Mouse (Mus musculus) hindbrain, embryonic 11.5 days (tissue): ENCODE measurements around the gene Efl1. TPM values are rescaled to one million over a fixed set of nuclear protein-coding genes. Genes with fewer than 3 reads are reported as not detected.

Experiments used
- ATAC-seq: fragments of 200-750 bp; cut with Nextera tagmentation; 2 replicates; pipeline ENCODE4 v1.8.0; 2017; ENCODE audit warnings: mild to moderate bottlenecking, moderate TSS enrichment, moderate library complexity; ENCODE audit not compliant: low FRiP score
- DNase-seq: peaks from one replicate; pipeline ENCODE4 v3.0.0-alpha.2; 2015; ENCODE audit warnings: low spot score
- H3K27ac ChIP-seq: fragments of 300-500 bp; sonication (generic); 2 replicates; pipeline ENCODE4 v1.5.1; 2014; ENCODE audit warnings: mild to moderate bottlenecking, low read depth, low read length
- H3K27me3 ChIP-seq: fragments of 300-500 bp; sonication (generic); 2 replicates; pipeline ENCODE4 v1.6.1; 2014; ENCODE audit warnings: mild to moderate bottlenecking, low read length, moderate library complexity, mixed read lengths; ENCODE audit not compliant: control insufficient read depth, insufficient read depth
- H3K36me3 ChIP-seq: fragments of 300-500 bp; sonication (generic); 2 replicates; pipeline ENCODE4 v1.6.1; 2014; ENCODE audit warnings: mild to moderate bottlenecking, low read length, moderate library complexity, mixed read lengths; ENCODE audit not compliant: control insufficient read depth, insufficient read depth
- H3K4me1 ChIP-seq: fragments of 300-500 bp; sonication (generic); replicated peaks from 2 replicates; pipeline ENCODE4 v1.6.1; 2014; ENCODE audit warnings: low read length, mixed read lengths; ENCODE audit not compliant: control insufficient read depth, insufficient read depth
- H3K4me2 ChIP-seq: fragments of 300-500 bp; sonication (generic); replicated peaks from 2 replicates; pipeline ENCODE4 v1.6.1; 2014; ENCODE audit warnings: mild to moderate bottlenecking, low read depth, low read length
- H3K4me3 ChIP-seq: fragments of 300-500 bp; sonication (generic); 2 replicates; pipeline ENCODE4 v1.5.1; 2014; ENCODE audit warnings: low read depth, low read length
- H3K9ac ChIP-seq: fragments of 300-500 bp; sonication (generic); 2 replicates; pipeline ENCODE4 v1.6.1; 2014; ENCODE audit warnings: low read depth, low read length
- H3K9me3 ChIP-seq: fragments of 300-500 bp; sonication (generic); 2 replicates; pipeline ENCODE4 v1.6.1; 2016; ENCODE audit warnings: low read length; ENCODE audit not compliant: control insufficient read depth
- WGBS: fragments of 180-500 bp; shearing (Covaris S2); extraction: QIAGEN DNeasy Blood & Tissue Kit; methylation state at CpG from one replicate; pipeline ENCODE4 v1.1.7; 2014; 5-methylcytosine and 5-hydroxymethylcytosine counted together
- polyA plus RNA-seq: library from polyadenylated mRNA; unstranded; fragments of >200 nt; fragmentation: Nextera tagmentation; extraction: Ambion mirVana; gene quantifications from 2 replicates; pipeline ENCODE4 v1.2.1, GENCODE M21; 2014

Gene Efl1
- polyA plus RNA-seq, 1 experiment from 2014 or later, result 27.9 TPM

DNA sequence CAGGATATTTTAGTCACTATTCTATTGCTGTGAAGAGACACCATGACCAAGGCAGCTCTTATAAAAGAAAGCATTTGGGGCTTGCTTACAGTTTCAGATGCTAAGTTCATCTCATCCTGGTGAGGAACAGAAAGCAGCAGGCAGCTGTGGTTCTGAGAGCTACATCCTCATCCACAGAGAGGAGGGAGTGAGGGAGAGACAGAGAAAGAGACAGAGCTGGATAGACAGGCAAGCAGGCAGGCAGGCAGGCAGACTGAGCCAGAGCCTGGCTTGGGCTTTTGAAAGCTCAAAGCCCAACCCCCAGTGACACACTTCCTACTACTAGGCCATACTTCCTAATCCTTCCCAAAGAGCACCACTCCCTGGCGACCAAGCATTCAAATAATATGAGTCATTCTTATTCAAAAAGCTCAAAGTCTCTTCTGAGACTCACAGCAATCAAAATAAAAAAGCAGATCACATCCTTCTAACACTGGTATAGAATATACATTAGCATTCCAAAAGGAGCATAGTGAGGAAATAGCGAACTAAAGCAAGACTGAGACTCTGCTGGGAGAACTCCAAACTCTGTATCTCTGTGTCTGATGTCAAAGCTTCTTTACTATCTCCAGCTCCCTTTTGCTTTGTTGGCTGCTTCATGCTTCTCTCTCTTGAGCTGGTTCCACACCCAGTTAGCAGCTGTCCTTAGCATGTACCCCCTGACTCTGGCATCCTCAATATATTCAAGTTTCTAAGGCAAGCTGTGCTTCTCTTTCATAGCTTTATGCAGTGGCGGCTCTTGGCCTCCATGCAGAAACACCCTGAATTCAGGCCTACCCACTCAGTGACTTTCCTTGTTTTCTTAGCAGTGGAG lies 86.6 kb downstream of the Efl1 start:
- Histone ChIP-seq H3K36me3 (no peaks in the 10 kb centered on the region), H3K4me2 (no peak overlapping the region), H3K4me1 (no peaks in the 10 kb centered on the region), H3K4me3 (no peak overlapping the region), H3K27me3 (no peaks in the 10 kb centered on the region), H3K9me3 (no peaks in the 10 kb centered on the region), H3K27ac (no peak overlapping the region), H3K9ac (no peak overlapping the region)
- ATAC-seq, result no peak
- 92% methylated on average over 3 of the region's 3 CpGs for WGBS
- no peak for DNase-seq

DNA sequence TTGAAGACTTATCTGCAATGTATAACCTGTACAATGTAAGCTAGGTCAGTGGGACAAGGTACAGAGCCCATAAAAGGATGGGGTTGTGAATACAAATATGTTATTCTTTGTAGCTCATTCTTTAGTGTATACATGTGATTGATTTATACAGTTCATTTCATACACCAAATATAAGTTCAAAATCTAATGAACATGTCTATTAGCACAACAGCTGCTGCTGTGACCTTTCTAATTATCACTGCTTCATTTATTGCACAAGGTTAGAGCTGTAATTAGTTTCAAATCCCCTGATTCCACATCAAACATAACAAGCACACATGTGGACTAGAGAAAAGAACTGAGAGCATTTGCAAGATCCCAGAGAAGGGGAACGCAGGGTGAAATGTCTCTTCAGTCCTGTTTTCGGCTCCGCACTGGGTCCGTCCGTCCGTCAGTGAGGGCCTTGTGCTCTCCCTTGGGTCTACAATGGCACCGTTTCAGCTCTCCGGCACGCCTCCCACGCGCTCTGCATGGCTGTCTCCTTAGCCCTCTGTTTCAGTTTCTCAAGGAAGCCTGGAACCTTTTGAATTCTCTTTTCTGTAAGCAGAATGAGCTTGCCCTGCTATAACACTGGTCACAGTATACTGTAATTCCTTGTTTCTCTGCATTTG lies 94.8 kb downstream of the Efl1 start:
- Histone ChIP-seq H3K9ac (no peak overlapping the region), H3K36me3 (no peaks in the 10 kb centered on the region), H3K4me3 (no peak overlapping the region), H3K27me3 (no peaks in the 10 kb centered on the region), H3K27ac (no peak overlapping the region), H3K9me3 (no peaks in the 10 kb centered on the region), H3K4me2 (no peak overlapping the region), H3K4me1 (no peaks in the 10 kb centered on the region; the same call in 1 of the 2 replicates)
- no peak for DNase-seq
- no peak for ATAC-seq
- WGBS, result 71% methylated on average over 11 of the region's 11 CpGs

DNA sequence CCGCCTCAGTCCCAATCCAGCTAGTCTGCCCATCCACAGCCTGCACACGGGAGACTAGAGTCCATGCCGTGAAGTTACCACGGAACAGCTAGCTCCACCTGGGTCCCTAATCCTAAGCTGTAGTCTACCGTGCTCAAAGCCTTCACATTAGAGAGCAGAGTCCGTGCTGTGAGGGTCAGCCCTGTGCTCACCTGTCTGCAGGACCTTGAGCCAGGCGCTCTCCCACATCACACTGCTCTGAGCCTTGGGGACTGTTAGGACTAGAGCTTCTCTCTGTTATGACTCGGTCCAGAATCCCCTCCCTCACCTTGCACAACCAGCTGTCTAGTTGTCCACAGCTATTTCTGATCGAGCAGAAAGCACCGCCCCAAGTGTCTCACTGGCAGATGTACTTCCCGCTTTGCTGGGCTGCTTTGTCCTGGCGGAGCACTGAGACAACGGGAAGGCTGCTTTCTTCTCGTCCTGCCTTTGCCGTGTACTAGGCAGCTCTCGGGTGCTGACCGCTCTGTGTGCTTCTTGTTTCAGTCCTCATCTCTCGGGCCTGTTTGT lies 95.8 kb downstream of the Efl1 start:
- Histone ChIP-seq H3K4me3 (no peak overlapping the region), H3K9me3 (no peaks in the 10 kb centered on the region), H3K27me3 (no peaks in the 10 kb centered on the region), H3K27ac (no peak overlapping the region), H3K4me2 (no peak overlapping the region), H3K4me1 (no peaks in the 10 kb centered on the region; the same call in 1 of the 2 replicates), H3K36me3 (no peaks in the 10 kb centered on the region), H3K9ac (no peak overlapping the region)
- DNase-seq (no peak), ATAC-seq (no peak)
- 85% methylated on average over 18 of the region's 18 CpGs for WGBS

DNA sequence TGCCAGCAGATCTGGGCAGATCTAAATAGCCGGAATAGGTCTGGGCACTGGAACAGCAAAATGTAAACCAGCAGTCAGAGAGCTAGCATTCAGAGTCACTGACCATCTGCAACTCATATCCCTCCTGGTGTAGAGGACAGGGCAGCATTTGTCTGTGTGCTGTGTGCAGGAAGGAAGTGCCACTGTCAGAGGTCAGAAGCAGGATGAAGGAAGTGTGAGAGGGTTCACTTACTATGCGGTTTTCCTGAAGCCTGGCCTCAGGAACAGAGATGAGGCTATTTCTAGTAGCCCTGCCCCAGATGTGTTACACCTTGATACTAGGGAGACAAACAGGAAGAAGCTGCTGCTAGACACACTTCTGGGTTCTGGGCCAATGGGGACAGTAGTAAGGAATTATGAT lies 100.4 kb downstream of the Efl1 start:
- Histone ChIP-seq H3K4me3 (no peak overlapping the region), H3K27me3 (no peaks in the 10 kb centered on the region), H3K4me2 (no peak overlapping the region), H3K4me1 (no peaks in the 10 kb centered on the region; the same call in 1 of the 2 replicates), H3K27ac (no peak overlapping the region), H3K9ac (no peak overlapping the region), H3K9me3 (no peaks in the 10 kb centered on the region), H3K36me3 (no peaks in the 10 kb centered on the region)
- DNase-seq (no peak), ATAC-seq (no peak)
- WGBS, result 63% methylated on average over 2 of the region's 2 CpGs

DNA sequence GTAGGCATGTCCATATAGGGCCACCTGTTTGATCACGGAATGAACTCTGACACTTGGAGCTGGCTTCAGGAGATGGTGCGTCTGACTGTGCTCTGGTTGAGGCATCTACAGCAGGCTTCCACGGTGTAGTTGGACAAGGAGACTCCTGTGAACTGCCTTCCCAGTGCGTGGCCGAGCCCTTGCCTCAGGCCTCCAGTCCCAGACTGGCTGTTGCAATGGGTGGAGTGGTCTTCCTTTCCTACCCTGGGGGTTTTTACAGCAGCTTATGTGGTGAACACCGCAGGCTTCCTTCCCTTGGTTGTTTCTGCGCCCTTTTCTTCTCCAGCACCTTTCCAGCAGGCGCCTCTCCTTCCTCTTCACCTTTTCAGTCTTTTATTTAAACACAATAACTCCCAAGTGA lies 100.8 kb downstream of the Efl1 start:
- no peaks in the 10 kb centered on the region for H3K9me3 ChIP-seq
- DNase-seq (no peak), ATAC-seq (no peak)
- WGBS, result 87% methylated on average over 8 of the region's 8 CpGs
- H3K4me2 ChIP-seq, result no peak overlapping the region
- H3K36me3 ChIP-seq, result no peaks in the 10 kb centered on the region
- H3K27ac ChIP-seq, result no peak overlapping the region
- no peaks in the 10 kb centered on the region for H3K4me1 ChIP-seq
- no peaks in the 10 kb centered on the region for H3K27me3 ChIP-seq
- no peak overlapping the region for H3K4me3 ChIP-seq
- no peak overlapping the region for H3K9ac ChIP-seq

DNA sequence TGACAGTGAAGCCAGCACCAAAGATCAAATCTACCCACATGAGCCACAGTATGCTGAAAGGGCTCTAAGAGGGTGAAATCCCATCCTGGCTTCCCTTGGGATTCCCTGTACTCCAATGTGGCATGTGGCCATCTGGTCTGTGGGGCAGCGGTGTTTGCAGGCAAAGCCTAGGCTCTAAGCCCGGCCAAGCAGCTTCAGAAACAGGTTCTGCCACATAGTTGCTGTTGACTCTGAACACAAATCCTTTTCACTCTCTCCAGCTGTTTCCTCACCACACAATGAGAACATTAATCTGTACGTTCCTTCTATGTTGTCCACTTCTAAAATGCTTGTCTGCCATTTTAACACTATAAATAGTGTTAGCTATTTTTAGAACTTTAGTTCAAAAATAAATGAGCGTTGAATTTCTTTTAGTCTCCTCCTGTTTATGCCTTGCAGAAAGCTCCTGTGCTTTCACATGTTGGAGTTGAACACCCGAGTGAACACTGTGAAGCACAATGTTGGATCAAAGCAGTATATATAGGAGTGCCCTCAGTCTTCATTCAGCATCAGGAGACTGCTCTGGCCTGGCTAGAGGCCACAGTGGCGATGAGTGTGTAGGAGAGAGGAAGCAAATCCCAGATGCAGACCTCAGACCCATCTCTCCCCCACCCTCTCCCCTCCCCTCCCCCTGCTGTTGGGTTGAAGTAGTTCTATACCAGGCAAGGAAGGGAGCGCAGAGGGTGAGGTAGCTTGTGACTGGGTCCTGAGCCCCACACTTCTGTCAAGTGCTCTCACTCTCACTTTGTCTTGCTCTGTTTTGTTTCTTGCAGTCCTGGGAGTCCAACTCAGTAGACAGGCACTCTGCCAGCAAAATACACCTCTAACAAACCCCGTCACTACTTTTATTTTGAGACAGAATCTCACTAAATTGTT lies 104.0 kb downstream of the Efl1 start:
- H3K27ac ChIP-seq, result no peak overlapping the region
- H3K9me3 ChIP-seq, result no peaks in the 10 kb centered on the region
- no peak for ATAC-seq
- H3K4me3 ChIP-seq, result no peak overlapping the region
- no peaks in the 10 kb centered on the region for H3K36me3 ChIP-seq
- H3K4me2 ChIP-seq, result no peak overlapping the region
- WGBS, result 76% methylated on average over 8 of the region's 8 CpGs
- no peaks in the 10 kb centered on the region for H3K27me3 ChIP-seq
- no peak for DNase-seq
- no peak overlapping the region for H3K9ac ChIP-seq
- no peaks in the 10 kb centered on the region for H3K4me1 ChIP-seq

DNA sequence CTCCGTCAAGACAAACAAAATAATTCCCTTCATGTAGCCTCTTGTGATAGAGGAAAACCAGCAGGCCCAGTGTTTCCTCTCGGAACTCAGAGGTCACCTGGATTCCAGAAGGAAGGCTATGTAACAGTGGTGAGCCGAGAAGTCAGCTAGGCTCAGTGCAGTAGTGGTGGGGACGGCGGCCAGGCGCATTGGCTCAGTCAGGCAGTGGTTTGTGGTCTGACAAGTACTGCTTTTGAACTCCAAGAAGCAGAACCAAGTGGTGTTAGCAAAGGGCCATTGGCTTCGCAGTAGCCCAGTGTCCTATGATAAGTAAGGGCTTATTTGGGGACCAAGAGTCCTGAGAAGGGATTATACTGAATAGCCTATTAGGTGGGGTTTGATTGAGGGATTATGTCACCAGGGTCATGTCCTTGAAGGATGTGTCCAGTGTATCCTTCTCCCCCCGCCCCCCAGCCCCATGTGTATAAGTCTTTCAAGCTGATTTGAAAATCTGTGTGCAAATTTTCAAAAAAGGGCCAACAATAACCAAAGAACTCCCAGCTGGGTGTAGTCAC lies 107.3 kb downstream of the Efl1 start:
- Histone ChIP-seq H3K4me1 (no peaks in the 10 kb centered on the region), H3K36me3 (no peaks in the 10 kb centered on the region), H3K9me3 (no peaks in the 10 kb centered on the region), H3K27ac (no peak overlapping the region), H3K4me2 (no peak overlapping the region), H3K9ac (no peak overlapping the region), H3K27me3 (no peaks in the 10 kb centered on the region), H3K4me3 (no peak overlapping the region)
- DNase-seq, result no peak
- no peak for ATAC-seq
- 86% methylated on average over 8 of the region's 8 CpGs for WGBS

DNA sequence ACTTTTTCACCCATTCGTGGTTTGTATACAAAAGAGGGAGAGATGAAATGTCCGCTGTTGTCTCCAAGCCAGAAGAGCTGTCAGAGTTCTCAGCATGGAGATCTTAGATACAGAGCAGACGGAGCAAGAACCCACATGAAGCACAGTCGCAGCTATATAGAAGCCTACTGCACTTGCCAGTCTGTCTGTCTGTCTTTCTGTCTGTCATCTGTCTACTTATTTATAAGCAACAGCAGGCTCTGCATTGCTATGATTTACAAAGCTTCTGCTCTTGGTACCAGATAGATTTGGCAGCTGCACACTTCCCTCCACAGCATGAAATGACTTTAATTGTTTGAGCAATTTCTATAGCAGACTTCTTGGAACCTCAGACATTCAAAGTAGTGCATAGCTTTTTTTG lies 110.1 kb downstream of the Efl1 start:
- no peaks in the 10 kb centered on the region for H3K27me3 ChIP-seq
- no peak overlapping the region for H3K4me2 ChIP-seq
- DNase-seq (no peak), ATAC-seq (no peak)
- WGBS, result 98% methylated on average over 4 of the region's 4 CpGs
- no peaks in the 10 kb centered on the region for H3K4me1 ChIP-seq
- H3K36me3 ChIP-seq, result no peaks in the 10 kb centered on the region
- no peak overlapping the region for H3K9ac ChIP-seq
- H3K27ac ChIP-seq, result no peak overlapping the region
- H3K4me3 ChIP-seq, result no peak overlapping the region
- H3K9me3 ChIP-seq, result no peaks in the 10 kb centered on the region
